Mouse (Mus musculus) fibroblast of lung, adult 2 months (primary cell): ENCODE data around the gene Zfp664.

Experiments used
- DNase-seq: peaks from one replicate; pipeline ENCODE4 v3.0.0-alpha.2; 2011; ENCODE audit warnings: low read depth

Gene Zfp664

GRCm38 (mm10) chr5:124922356-124923352 lies 60.2 kb downstream of the Zfp664 start:
- peak; percentile 65 for DNase-seq

DNA sequence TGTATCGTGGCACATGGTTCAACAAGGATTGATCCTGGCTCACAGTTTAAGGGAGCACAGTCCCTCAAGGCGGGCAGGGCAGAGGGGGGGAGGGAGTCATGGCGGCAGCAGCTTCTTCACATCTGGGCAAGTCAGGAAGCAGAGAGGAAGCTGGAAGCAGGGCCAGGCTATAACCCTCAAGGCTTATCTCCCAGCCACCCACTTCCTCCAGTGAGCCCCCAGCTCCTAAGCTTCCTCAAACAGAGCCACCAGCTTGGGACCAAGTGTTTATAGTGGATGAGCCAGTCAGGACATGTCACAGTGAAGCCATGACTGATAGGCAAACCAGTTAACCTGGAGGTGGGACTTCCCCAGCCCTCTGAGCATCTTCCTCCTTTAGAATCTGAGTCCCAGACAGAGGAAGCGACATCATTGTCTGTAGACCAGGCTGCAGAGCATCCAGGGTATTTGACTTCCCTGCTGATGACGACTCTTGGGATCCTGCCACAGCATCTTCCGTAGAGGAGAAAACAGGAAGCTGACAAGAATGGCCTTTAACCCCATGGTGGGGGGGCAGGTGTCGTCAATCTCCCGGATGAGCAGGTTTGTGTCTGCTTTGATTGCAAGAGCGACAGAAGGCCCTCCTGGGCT lies 67.0 kb downstream of the Zfp664 start:
- no peak for DNase-seq

DNA sequence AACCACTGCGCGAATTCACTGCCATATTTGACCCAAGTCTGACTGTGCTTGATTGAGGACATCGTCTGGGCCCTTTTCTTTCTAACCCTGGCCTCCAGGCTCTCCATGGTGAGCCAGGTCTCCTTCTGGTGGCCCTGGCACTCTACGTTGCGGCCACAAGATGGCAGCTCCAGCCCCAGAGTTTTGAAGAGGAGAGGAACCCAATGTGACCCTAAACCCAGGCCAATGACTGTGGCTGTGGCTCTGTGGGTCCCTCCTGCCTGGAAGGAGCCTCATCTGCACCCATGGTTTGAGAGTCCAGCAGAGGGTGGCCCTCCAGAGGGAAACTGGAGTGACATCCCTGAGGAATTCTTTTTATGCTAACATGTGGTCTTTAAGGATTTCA lies 67.6 kb downstream of the Zfp664 start:
- no peak for DNase-seq

- no peak for DNase-seq
These were observed 68.1 kb downstream of the Zfp664 start for GRCm38 (mm10) chr5:124930603-124931002.

DNA sequence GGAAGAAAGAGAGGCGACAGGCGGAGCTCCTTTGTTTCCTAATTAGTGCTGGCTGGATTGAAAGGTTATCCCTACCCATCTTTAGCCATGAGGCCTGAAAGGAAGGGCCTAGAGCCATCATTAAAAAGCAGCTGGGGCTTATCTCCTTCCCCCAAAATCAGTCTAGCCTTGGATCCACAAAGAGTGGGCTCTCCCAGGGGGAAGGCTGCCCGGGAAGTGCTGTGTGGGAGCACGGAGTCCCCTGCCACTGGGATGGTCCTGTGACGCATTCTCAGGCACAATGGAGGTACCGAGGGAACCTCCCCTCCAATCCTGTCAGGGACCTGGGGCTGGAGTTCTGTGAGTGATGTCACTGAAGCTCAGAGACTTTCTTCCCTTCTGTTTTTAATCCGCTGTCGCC lies 68.6 kb downstream of the Zfp664 start:
- DNase-seq, result no peak

DNA sequence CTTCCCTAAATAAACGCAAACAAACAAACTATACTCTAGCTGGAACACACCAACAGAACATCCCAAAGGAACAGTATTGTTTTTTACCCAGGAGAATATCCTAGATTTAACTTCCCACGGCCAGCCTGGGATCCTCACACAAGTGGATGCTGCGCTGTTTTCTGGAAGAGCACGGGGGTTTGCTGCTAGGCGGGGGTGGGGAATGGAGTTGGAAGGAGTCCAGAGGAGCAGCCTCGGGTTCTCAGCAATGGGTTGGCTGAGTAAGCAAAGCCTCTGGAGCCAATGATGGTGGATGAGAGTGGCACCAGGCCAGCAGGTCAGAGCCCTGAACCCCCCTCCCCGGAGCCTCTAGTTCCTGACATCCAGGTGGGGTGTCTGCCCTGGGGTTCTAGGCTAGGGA lies 72.1 kb downstream of the Zfp664 start:
- DNase-seq, result no peak

GRCm38 (mm10) chr5:124943181-124943792 lies 80.8 kb downstream of the Zfp664 start:
- no peak for DNase-seq

- no peak for DNase-seq
These were observed 81.4 kb downstream of the Zfp664 start for GRCm38 (mm10) chr5:124943793-124944383.

GRCm38 (mm10) chr5:124944384-124944783 lies 81.9 kb downstream of the Zfp664 start:
- DNase-seq, result no peak

- DNase-seq, result no peak
These were observed 82.6 kb downstream of the Zfp664 start for GRCm38 (mm10) chr5:124945046-124945445.

- no peak for DNase-seq
These were observed 88.3 kb downstream of the Zfp664 start for GRCm38 (mm10) chr5:124950623-124951278.

DNA sequence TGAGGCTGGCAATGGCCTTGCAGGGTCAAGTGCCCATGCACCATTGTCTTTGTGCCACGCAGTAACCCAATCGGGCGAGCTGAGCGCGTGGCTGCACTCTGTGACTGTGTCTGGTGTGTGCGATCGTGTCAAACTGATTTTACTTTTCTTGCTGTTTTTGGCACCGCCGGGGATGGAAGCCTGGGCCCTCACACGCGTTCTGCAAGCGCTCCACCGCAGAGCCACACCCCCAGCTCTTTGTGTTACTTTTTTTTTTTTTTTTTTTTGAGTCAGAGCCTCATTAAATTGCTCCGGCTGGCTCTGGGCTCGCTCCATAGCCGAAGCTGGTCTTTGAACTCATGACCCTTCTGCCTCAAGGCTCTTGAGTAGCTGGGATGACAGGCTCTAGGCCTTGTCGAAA lies 88.8 kb downstream of the Zfp664 start:
- peak; percentile 79 for DNase-seq
